Mouse (Mus musculus) cerebellum, adult 2 months (tissue): ENCODE measurements at regions not wholly inside any gene's neighbourhood (a gene's known extent, or its start where the extent isn't known, plus 50 kb on each side); places are given as distances from the start of the nearest gene placed in this dataset.

ENCODE experiments used
- CTCF ChIP-seq: fragments of 200-500 bp; IDR thresholded peaks from 2 replicates; pipeline ENCODE4 v1.5.1; 2011; ENCODE audit warnings: low read depth, mild to moderate bottlenecking, control low read depth, low read length, moderate library complexity, borderline replicate concordance; ENCODE audit not compliant: insufficient read depth
- POLR2A ChIP-seq: fragments of 200-500 bp; IDR thresholded peaks from 2 replicates; pipeline ENCODE4 v1.6.1; 2011; ENCODE audit warnings: low read length, control low read depth, borderline replicate concordance; ENCODE audit not compliant: insufficient read depth

DNA sequence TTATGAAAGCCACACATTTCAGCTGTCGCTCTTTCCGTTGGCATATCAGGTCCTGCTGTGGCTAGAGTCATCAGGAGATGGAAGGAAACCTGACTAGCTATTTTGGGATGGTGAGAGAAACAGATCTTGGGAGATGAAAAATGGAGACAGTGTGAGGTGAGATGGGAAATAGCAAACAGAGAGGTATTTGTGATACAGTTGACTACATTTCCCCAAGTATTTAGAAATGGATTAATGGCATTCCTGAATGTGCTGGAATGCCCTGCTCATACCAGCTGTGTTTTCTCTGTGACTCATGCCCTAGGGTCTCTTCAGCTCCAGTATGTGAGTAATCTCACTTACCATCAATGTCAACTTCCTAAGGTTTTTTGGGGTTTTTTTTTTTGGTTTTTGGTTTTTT lies 67.5 kb upstream of the Zfp462 start:
- TF ChIP-seq CTCF (no peak), POLR2A (no peak)
